Mouse (Mus musculus) stomach, embryonic 15.5 days (tissue): Measurements from ENCODE around the gene Lmod1. TPM values are rescaled to one million over a fixed set of nuclear protein-coding genes. Genes with fewer than 3 reads are reported as not detected.

Experiments used
- ATAC-seq: fragments of 200-750 bp; cut with Nextera tagmentation; 2 replicates; pipeline ENCODE4 v1.8.0; 2017; ENCODE audit warnings: low read depth, moderate number of reproducible peaks, moderate TSS enrichment; ENCODE audit not compliant: insufficient read depth, low FRiP score
- H3K27ac ChIP-seq: fragments of 300-500 bp; sonication (generic); 2 replicates; pipeline ENCODE4 v1.5.1; 2015; ENCODE audit warnings: mild to moderate bottlenecking, inconsistent platforms
- H3K27me3 ChIP-seq: fragments of 300-500 bp; sonication (generic); replicated peaks from 2 replicates; pipeline ENCODE4 v1.6.1; 2015; ENCODE audit warnings: inconsistent platforms
- H3K36me3 ChIP-seq: fragments of 300-500 bp; sonication (generic); 2 replicates; pipeline ENCODE4 v1.6.1; 2015; ENCODE audit warnings: inconsistent platforms
- H3K4me1 ChIP-seq: fragments of 300-500 bp; sonication (generic); 2 replicates; pipeline ENCODE4 v1.6.1; 2015; ENCODE audit warnings: inconsistent platforms
- H3K4me2 ChIP-seq: fragments of 300-500 bp; sonication (generic); 2 replicates; pipeline ENCODE4 v1.6.1; 2015; ENCODE audit warnings: mild to moderate bottlenecking, inconsistent platforms
- H3K4me3 ChIP-seq: fragments of 300-500 bp; sonication (generic); replicated peaks from 2 replicates; pipeline ENCODE4 v1.5.1; 2015; ENCODE audit warnings: inconsistent platforms
- H3K9ac ChIP-seq: fragments of 300-500 bp; sonication (generic); 2 replicates; pipeline ENCODE4 v1.6.1; 2015; ENCODE audit warnings: inconsistent platforms
- H3K9me3 ChIP-seq: fragments of 300-500 bp; sonication (generic); 2 replicates; pipeline ENCODE4 v1.6.1; 2016; ENCODE audit warnings: inconsistent platforms
- WGBS: fragments of 180-500 bp; shearing (Covaris S2); methylation state at CpG from one replicate; pipeline ENCODE4 v1.1.7; 2015; 5-methylcytosine and 5-hydroxymethylcytosine counted together
- polyA plus RNA-seq: library from polyadenylated mRNA; unstranded; fragments of >200 nt; fragmentation: Nextera tagmentation; extraction: Ambion mirVana; gene quantifications from 2 replicates; pipeline ENCODE4 v1.2.1, GENCODE M21; 2015

Lmod1 gene
- 13.0 and 14.0 TPM in 2 replicates for polyA plus RNA-seq

- Histone ChIP-seq H3K27ac (peak within 1 kb of the TSS; percentile 79), H3K9ac (0 out of 2 replicates have a peak within 1 kb of the TSS, but pooled peaks have one; percentile 6), H3K4me2 (peak within 1 kb of the TSS; percentile 36), H3K27me3 (no peaks in the 10 kb centered on the region), H3K36me3 (no peaks in the 10 kb centered on the region), H3K4me1 (0 out of 2 replicates have a peak, but pooled peaks cover 6% of the 10 kb centered on the region), H3K4me3 (peak within 1 kb of the TSS; percentile 28), H3K9me3 (no peaks in the 10 kb centered on the region)
- peak; percentile 82 for ATAC-seq
- 13% methylated on average over 8 of the region's 8 CpGs for WGBS
Measured at GRCm38 (mm10) chr1:135324571-135324970, at the start of gene Lmod1. Lmod1 (plus strand) TSS chr1:135324807.

DNA sequence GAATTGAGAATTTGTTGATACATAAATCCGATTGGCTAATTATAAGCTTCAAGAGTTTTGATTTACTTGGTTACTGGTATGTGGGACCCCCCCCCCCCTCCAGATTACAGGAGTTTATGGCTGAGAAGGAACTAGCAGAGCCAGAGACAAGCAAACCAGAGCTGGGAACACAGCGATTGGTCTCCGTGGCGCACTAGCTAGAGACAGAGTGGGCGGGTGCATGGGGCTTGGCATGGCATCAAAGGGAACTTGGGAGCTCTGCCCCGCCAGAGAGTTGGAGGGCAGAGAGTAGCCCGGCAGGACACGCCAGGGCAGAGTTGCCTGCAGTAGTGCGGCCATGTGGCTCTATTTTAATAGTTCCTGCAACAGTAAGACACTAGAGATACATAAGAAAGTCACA, 44.0 kb upstream of the Lmod1 start:
- no peak overlapping the region for H3K4me2 ChIP-seq
- no peaks in the 10 kb centered on the region for H3K9me3 ChIP-seq
- H3K36me3 ChIP-seq, result peaks cover 29% of the 10 kb centered on the region
- no peak overlapping the region for H3K27ac ChIP-seq
- H3K4me3 ChIP-seq, result no peak overlapping the region
- peaks cover 13% of the 10 kb centered on the region; the same call in 1 of the 2 replicates for H3K4me1 ChIP-seq
- 66% methylated on average over 9 of the region's 9 CpGs for WGBS
- no peak for ATAC-seq
- H3K9ac ChIP-seq, result no peak overlapping the region
- H3K27me3 ChIP-seq, result no peaks in the 10 kb centered on the region

DNA sequence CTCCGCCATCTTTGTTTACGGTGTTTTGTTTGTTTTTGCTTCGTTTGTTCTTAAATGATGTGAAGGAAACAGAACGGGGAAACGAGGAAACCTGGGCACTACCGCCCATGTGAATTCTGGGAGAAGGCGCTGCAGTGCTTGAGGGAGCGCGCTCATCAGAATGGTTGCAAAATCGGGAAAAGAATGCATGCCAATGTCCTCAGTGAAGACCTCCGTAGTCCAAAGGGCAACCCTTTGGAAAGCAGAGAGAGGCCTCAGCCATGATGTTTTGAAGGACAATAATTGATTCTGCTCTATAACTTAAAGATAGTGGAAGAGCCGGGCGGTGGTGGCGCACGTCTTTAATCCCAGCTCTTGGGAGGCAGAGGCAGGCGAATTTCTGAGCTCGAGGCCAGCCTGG, 42.8 kb upstream of the Lmod1 start:
- WGBS, result 91% methylated on average over 17 of the region's 17 CpGs
- H3K9me3 ChIP-seq, result no peaks in the 10 kb centered on the region
- H3K4me2 ChIP-seq, result 0 out of 2 replicates have a peak overlapping the region, but pooled peaks have one; percentile 71
- H3K4me1 ChIP-seq, result peaks cover 13% of the 10 kb centered on the region; the same call in 1 of the 2 replicates
- H3K36me3 ChIP-seq, result peaks cover 19% of the 10 kb centered on the region
- ATAC-seq, result no peak
- H3K27me3 ChIP-seq, result no peaks in the 10 kb centered on the region
- H3K9ac ChIP-seq, result no peak overlapping the region
- H3K4me3 ChIP-seq, result no peak overlapping the region; the same call in 1 of the 2 replicates
- no peak overlapping the region for H3K27ac ChIP-seq

GRCm38 (mm10) chr1:135282536-135283286, 41.9 kb upstream of the Lmod1 start:
- no peak for ATAC-seq
- Histone ChIP-seq H3K4me3 (peak overlapping the region; percentile 62), H3K4me1 (peaks cover 13% of the 10 kb centered on the region; the same call in 1 of the 2 replicates), H3K27me3 (no peaks in the 10 kb centered on the region), H3K9me3 (no peaks in the 10 kb centered on the region), H3K4me2 (peak overlapping the region; percentile 71), H3K9ac (peak overlapping the region; percentile 82), H3K27ac (peak overlapping the region; percentile 86), H3K36me3 (peaks cover 13% of the 10 kb centered on the region)
- 31% methylated on average over 13 of the region's 13 CpGs for WGBS

DNA sequence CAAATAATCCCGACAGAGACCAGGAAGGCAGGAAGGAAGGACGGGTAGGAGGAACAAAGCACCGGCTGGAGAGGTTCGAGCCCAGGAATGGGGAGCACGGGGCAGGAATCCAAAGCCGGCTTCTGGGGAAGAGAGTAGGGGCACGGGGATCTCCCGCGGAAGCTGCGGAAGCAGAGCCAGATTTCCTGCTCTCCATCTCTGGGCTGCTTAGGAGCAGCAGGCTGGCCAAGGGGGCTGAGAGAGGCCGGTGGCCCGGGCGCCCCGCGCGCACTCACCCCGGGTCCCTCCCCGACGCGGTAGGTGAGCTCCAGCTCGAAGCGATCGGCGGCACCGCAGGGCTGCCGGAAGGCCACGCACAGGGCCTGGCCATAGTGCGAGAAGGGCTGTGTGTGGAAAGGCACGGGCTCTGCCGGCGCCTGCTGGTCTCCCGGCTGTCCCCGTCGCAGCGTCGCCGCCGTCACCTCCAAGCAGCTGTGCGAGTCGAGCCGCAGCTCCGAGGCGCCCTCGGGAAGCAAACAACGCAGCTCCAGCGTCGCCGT, 41.3 kb upstream of the Lmod1 start:
- Histone ChIP-seq H3K27me3 (no peaks in the 10 kb centered on the region), H3K4me1 (peaks cover 13% of the 10 kb centered on the region; the same call in 1 of the 2 replicates), H3K4me3 (peak overlapping the region; percentile 62), H3K36me3 (peaks cover 7% of the 10 kb centered on the region; the same call in 1 of the 2 replicates), H3K27ac (peak overlapping the region; percentile 86), H3K9me3 (no peaks in the 10 kb centered on the region), H3K9ac (peak overlapping the region; percentile 82), H3K4me2 (peak overlapping the region; percentile 71)
- 0% methylated on average over 48 of the region's 48 CpGs for whole genome bisulfite sequencing
- peak; percentile 52 for ATAC-seq

DNA sequence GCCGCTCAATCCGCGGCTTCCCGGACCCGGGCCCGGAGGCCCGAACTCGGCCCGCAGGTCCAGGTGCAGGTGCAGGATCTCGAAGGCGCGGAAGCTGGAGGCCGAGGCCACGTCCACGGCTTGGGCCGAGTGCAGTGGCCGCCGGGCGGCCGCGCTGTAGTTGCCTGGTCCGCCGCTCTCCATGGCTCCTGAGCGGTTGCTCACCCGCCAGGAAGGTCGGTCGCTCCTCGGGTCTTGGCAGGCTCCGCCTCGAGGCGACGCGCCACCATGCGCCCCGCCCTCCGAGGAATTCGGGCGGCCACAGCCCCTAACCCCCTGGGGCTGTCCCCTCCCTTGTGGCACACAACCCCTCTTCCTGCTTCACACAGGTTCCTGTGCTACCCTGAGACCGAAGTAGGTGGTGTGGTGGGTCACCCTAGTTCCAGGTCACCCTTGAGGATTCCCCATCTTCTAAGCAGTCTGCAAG, 40.7 kb upstream of the Lmod1 start, which contains the start of gene Rnpep:
Rnpep (minus strand) TSS at position 259 of the 466 bp plus-strand sequence.
- H3K27me3 ChIP-seq, result no peaks in the 10 kb centered on the region
- WGBS, result under 1% methylated on average over 39 of the region's 39 CpGs
- peak within 1 kb of the TSS; percentile 82 for H3K9ac ChIP-seq

DNA sequence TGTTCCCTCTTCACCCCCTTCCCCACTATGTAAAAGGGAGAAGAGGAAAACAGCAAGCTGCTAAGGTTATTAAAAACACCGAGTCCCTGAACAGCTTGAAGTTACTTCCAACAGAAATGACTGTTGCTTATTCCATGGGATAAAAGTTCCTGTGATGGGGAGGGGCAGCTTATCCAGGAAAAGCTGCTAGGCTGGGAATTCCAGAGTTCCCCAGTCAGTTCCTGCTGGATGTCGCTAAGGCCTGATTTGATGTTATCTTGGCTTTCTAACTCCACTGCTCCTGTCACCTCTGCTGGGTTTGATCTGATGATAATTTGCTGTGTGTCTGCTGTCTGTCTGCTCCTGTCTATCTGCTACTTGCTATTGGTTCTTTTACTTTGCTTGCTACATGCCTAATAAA, 38.3 kb upstream of the Lmod1 start:
- no peaks in the 10 kb centered on the region for H3K27me3 ChIP-seq
- H3K4me2 ChIP-seq, result no peak overlapping the region
- H3K9me3 ChIP-seq, result no peaks in the 10 kb centered on the region
- no peak overlapping the region for H3K27ac ChIP-seq
- WGBS, result 73% methylated on average over 2 of the region's 2 CpGs
- no peak for ATAC-seq
- H3K4me1 ChIP-seq, result peaks cover 9% of the 10 kb centered on the region; the same call in 1 of the 2 replicates
- no peak overlapping the region for H3K9ac ChIP-seq
- no peak overlapping the region for H3K4me3 ChIP-seq
- H3K36me3 ChIP-seq, result no peaks in the 10 kb centered on the region

More for the DNA sequence above, 40.7 kb upstream of the Lmod1 start, which contains the start of gene Rnpep:
- H3K36me3 ChIP-seq, result 0 out of 2 replicates have a peak, but pooled peaks cover 4% of the 10 kb centered on the region
- peak within 1 kb of the TSS; percentile 71 for H3K4me2 ChIP-seq
- no peaks in the 10 kb centered on the region for H3K9me3 ChIP-seq
- H3K4me3 ChIP-seq, result peak within 1 kb of the TSS; percentile 62
- peaks cover 13% of the 10 kb centered on the region; the same call in 1 of the 2 replicates for H3K4me1 ChIP-seq
- peak; percentile 81 for ATAC-seq
- peak within 1 kb of the TSS; percentile 86 for H3K27ac ChIP-seq

DNA sequence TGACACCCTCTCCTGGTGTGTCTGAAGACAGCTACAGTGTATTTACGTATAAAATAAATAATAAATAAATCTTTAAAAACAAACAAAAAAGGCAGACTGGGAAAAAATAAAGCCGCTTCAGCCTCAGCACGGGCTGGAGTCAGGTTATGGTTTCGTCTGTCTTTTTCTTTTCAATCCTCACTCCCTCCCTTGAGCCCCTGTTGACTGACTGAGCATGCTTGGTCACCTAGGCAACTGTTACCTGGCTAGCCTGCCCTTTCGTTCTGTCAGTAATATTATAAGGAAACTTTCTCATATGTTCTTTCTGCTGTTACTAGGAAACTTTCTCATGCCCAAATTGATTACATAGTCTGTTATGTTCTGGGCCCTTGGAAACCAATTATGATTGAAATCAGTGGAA, 33.7 kb upstream of the Lmod1 start:
- 81% methylated on average over 5 of the region's 5 CpGs for WGBS
- no peak overlapping the region for H3K4me3 ChIP-seq

GRCm38 (mm10) chr1:135311356-135311755, 13.3 kb upstream of the Lmod1 start:
- WGBS, result 73% methylated on average over 6 of the region's 6 CpGs
- Histone ChIP-seq H3K4me1 (peaks cover 21% of the 10 kb centered on the region), H3K9me3 (no peaks in the 10 kb centered on the region), H3K36me3 (peaks cover 19% of the 10 kb centered on the region), H3K4me2 (no peak overlapping the region), H3K27ac (no peak overlapping the region), H3K9ac (no peak overlapping the region), H3K4me3 (no peak overlapping the region), H3K27me3 (no peaks in the 10 kb centered on the region)
- no peak for ATAC-seq

More for the DNA sequence above, 33.7 kb upstream of the Lmod1 start:
- Histone ChIP-seq H3K9ac (no peak overlapping the region), H3K36me3 (peaks cover 7% of the 10 kb centered on the region; the same call in 1 of the 2 replicates), H3K4me2 (no peak overlapping the region), H3K9me3 (no peaks in the 10 kb centered on the region), H3K27me3 (no peaks in the 10 kb centered on the region), H3K27ac (no peak overlapping the region), H3K4me1 (no peaks in the 10 kb centered on the region)
- no peak for ATAC-seq

GRCm38 (mm10) chr1:135312201-135312600, 12.4 kb upstream of the Lmod1 start:
- no peak for ATAC-seq
- peak overlapping the region; percentile 70 for H3K4me2 ChIP-seq
- WGBS, result 70% methylated on average over 4 of the region's 4 CpGs

DNA sequence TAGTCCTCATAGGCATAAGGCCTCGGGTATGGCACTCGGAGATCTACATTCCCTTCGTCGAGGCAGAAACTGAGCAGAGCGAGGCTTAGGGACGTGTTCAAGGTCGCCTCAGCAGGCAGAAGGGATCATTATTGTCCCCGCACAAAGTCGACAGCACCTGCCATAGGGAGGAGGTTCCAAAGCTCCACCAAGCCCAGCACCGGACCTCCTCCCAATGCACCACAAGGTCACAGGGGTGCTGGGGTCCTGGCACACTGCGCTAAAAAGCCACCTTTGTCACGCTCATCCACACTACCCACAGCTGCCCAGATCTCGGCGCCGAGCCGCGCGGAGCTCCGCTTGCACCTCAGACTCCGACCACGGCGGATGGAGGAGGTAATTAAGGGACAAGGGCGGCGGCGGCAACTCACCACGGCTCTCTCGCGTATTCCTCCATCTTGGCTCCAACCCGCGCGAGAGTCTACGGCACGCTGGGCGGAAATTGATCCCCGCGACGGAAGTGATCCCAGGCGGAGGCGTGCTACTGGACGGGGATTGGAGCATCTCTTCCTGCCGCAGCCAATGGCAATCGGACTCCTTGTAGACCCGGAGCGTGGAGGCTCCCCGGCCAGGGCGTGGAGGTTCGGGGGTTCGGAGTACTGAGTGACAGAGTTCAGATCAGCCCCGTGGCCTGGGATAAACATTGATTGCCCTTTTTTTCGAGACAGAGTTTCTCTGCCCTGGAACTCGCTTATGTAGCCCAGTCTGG, 11.1 kb upstream of the Lmod1 start, which contains the start of gene Timm17a:
Timm17a (minus strand) TSS at position 495 of the 748 bp plus-strand sequence.
- Histone ChIP-seq H3K9ac (peak within 1 kb of the TSS; percentile 92), H3K9me3 (no peaks in the 10 kb centered on the region), H3K4me1 (peaks cover 21% of the 10 kb centered on the region), H3K4me3 (peak within 1 kb of the TSS; percentile 95), H3K36me3 (peaks cover 6% of the 10 kb centered on the region; the same call in 1 of the 2 replicates), H3K27ac (peak within 1 kb of the TSS; percentile 85), H3K4me2 (peak within 1 kb of the TSS; percentile 70), H3K27me3 (no peaks in the 10 kb centered on the region)
- peak; percentile 98 for ATAC-seq
- under 1% methylated on average over 51 of the region's 51 CpGs for WGBS

More at GRCm38 (mm10) chr1:135312201-135312600, 12.4 kb upstream of the Lmod1 start:
- Histone ChIP-seq H3K36me3 (peaks cover 14% of the 10 kb centered on the region), H3K27ac (no peak overlapping the region), H3K4me1 (peaks cover 21% of the 10 kb centered on the region), H3K4me3 (peak overlapping the region; percentile 95), H3K9me3 (no peaks in the 10 kb centered on the region), H3K9ac (no peak overlapping the region), H3K27me3 (no peaks in the 10 kb centered on the region)
